Mouse (Mus musculus) cerebellum, adult 9-10 months (tissue): ENCODE measurements around the gene Tex19.2.
"Not testable (repeated sequence)": the region's sequence is repeated elsewhere in the genome, so short reads cannot be mapped to it uniquely, and the experiment has no call there.

Source experiments
- DNase-seq: peaks from one replicate; pipeline ENCODE4 v3.0.0; 2022

Gene Tex19.2

DNA sequence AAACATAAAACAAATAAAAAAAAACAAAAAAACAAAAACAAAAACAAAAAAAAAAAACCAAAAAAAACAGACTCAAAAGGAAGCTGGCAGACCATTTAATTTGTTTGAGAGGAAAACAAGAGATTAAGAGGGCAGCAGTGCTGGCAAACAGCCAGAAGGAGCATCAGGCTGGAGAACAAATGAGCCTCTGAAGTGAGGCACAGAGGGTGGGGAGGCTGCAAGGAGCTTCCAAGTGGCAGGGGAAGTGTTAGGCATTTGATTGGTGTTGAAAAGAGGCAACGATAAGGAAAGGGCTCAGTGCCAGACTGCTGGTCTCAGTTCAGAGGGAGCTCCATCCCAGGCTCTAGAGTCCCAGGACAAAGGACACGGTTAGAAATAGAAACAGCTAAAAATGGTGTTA is 8.5 kb downstream of the Tex19.2 start:
- peak; percentile 29 for DNase-seq

DNA sequence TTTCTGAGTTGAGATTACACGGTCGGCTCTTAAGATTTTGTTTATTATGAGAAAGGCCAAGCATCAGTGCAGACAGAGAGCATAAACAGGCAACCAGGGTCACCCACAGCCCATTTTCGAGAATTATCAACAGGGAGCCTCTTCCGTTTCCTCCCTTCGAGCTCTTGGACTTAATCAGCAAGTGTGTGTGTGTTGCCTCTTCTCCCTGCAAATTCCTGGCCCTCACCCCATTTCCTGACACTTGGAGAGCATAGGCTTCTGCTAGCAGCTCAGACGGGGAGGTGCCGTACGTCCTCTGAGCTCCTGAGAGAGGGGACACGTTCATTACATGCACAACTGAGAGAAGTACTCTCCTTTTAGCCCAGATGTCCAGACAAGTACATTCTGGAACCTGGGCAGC is 10.4 kb downstream of the Tex19.2 start:
- no peak for DNase-seq

DNA sequence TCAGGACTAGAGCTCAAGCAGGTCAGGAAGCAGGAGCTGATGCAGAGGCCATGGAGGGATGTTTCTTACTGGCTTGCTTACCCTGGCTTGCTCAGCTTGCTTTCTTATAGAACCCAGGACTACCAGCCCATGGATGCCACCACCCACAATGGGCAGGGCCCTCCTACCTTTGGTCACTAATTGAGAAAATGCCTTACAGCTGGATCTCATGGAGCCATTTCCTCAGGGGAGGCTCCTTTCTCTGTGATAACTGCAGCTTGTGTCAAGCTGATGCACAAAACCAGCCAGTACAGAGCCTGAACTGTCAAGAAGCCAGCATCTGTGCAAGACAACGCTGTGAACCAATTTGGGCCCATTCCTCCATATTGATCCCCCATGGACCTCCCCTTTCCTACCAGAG is 11.2 kb downstream of the Tex19.2 start:
- DNase-seq: not testable (repeated sequence)

DNA sequence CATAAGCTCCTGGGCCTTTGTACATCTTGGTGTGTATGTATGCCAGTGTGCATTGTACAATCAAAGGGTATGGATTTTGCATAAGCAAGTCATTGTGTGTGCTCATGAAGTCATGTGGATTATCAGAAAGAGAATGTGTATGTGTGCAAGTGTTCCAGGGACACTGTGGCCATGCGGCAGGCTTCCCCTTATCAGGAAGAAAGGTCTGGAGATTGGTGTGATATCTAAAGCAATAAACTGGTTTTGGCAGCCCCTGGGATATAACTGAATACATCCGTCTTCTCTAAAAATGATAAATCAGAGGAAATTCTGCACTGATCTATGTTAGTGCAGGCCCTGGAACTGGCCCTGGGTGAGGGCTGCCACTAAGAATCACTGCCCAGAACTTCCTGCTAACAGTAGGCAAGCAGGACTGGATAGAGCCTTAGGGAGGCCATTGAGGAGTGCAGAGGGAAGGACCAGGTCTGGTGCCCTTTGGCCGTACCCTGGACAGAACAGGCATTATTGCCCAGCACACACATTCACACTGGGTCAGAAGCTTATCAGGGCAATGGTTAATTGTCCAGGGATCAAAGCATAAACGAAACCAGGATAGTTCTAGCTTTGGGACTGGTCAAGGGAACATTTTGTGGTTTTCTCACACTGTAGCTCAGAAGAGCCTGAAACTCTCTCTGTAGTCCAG is 17.2 kb downstream of the Tex19.2 start:
- no peak for DNase-seq

DNA sequence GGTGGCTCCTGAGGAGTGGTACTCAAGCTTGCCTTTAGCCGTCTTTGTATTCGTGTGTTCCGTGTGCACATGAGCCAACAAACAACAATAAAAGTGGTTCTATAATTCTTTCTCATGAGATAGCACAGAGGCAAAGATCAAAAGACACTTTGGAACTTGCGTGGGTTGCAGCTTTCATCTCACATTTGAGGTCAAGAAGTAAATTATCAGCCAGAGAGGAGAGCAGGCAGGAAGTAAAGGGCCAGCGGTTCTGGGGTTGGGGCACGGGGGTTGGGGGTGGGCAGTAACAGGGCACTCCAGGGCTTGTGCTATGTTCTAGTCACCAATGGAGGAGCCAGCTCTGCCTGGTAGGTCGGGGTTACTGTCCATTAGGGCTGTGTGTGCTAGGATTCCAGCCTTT is 17.8 kb downstream of the Tex19.2 start:
- DNase-seq: no peak

DNA sequence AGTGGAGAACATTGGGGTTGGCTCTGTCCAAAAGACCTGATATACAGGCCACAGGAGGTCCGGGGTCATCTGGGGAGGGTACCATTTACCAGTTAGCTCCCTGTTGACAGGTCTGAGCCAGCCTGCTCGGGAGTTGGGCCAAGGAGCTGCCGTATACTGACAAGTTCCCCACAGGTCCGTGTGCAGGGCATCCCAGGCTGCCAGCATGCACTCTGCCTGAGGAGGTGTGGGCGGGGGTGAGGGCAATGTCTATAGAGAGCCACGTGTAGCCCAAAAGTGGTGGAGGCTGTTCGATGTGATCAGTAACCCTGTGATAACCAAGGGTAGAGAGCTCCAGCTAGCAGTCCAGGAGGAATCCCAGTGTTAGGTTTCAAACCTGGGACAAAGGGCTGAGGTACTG is 18.7 kb downstream of the Tex19.2 start:
- no peak for DNase-seq

DNA sequence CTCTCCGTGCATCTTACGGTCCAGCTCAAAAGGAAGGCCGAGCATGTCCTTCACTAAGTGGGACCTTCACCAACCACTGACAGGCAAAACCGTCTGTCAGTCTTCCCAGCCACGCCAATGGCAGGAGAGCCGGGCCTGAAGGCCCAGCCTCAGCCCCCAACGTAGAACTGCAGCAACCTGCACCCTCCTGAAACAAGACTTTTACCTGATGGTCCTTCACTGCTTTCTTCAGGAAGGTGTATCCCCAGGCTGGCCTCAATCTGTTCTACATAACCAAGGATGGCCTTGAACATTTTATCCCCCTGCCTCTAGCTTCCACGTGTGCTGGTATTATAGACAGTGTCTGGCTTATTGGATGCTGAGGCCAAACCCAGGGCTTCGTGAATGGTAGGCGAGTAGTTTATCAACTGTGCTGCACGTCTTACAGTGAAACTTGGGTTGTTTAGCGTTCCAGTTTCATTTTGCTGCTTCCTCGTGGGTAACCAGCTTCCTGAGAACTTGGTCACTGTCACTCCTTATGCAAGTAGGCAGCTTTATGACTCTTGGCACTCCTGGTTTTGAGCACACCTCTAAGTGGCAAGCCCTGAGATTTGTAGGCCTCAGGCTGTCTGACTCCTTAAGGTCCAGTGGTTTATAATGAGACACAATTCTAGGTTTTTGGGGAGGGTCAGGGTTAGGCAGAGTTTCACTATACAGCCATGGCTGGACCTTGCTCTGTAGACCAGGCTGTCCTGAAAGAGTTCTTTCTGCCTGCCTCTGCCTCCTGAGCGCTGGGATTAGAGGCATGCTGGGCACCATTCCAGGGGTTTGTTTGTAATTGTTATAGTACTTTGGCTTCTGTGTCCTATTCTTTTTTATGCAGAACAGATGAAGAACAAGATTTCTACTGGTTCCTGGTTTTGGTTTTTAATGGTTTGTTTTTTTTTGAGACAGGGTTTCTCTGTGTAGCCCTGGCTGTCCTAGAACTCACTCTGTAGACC is 25.6 kb downstream of the Tex19.2 start:
- DNase-seq: no peak

DNA sequence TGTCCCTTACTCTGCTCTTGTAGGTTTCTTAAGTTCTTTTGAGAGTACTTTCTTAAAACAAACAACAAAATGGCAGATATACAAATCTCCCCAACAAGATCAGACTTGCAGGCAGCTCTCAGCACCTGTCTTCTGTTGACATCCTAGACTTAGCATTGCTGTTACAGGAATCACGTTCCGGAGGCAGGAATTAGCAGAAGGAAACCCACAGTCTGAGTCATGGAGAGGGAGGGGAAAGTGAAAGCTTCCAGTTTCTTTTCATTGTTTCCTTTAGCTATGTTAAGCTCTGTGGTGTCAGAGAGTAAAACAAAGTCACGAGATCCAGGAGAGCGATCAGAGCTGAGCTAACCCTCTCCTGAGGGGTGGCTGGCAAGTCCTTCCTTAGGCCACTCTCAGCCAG is 27.5 kb downstream of the Tex19.2 start:
- no peak for DNase-seq

DNA sequence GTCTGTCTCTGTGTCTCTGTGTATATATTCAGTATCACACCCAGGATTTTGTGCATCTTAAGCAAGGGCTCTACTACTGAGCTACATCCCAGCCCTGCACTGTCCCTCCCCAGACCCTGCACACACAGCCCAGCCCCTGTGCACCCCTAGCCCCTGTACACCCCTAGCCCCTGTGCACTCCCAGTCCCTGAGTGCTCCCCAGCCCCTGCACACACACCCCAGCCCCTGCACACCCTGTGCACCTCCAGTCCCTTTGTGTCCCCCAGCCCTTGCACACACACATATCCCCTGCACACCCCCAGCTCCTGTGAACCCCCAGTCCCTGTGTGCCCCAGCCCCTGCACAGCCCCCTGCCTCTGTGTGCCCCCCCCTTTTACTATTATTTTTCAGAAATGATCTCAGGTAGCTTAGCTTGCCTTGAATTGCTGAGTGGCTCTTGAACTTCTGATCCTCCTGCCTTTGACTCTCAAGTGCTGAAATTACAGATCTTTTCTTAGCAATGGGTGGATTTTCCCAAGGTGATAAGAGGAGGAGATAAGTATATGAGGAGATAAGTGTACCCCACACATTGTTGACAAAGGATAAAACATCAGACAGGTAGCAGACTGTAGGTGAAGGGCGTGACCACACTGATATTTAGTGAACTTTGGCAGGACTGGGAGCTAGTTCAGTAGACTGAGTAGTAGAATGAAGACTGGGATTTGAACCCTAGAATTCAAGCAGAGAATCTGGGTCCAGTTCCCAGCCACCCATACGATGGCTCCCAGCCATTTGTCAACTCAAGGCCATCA is 28.5 kb downstream of the Tex19.2 start:
- no peak for DNase-seq

DNA sequence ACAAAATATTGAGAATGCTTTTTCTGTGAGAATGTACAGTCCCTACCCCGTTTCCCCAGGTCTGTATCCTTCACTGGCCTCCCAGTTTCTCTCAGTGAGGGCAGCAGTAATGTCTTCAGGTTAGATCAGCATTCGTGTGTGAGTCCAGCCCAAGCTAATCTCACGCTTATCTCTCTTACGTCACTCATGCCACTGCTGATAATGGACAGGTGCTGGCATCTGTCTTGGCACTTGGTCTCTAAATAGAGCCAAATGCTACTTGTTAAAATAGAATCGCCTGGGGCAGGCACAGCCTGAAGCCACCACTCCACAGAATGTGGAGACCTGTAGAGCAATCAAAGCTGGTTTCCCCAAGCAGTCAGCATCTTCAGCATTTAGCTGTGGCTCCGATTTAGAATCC is 29.5 kb downstream of the Tex19.2 start:
- DNase-seq: no peak

DNA sequence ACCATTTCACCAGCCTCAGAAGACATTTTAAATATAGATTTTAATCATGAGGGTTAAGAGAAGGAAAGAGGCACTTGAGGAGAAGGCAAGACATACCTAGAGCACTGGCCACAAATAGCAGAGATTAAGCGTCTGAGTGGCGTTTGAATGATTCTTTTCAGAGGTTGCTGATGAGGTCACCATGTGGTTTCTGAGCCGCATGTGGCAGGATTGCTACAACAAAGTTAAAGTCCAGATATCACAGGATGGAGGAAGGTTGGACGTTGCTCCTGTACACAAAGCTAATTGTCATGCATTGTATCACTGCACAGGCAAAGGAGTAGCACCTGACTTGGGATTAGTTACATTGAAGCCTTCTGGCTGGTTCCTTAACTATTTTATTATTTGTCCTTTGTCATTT is 32.2 kb downstream of the Tex19.2 start:
- no peak for DNase-seq

DNA sequence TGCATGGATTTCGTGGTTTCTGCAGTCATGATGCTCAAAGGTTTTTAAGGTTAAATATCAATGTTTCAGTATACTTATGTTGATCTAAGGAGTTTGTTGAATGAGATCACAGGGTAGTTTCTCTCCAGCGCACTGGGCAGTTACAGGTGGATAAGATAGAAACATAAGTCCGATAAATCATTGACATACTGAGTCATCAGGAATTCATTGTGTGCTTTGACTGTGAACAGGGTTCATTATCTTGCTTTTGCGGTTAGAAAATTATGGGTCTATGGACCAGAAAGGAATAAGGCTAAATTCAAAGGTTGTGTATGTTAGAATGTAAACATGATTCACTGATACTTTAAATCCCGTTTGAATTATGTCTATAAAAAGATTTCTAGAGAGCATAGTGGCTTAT is 33.3 kb downstream of the Tex19.2 start:
- DNase-seq: no peak

DNA sequence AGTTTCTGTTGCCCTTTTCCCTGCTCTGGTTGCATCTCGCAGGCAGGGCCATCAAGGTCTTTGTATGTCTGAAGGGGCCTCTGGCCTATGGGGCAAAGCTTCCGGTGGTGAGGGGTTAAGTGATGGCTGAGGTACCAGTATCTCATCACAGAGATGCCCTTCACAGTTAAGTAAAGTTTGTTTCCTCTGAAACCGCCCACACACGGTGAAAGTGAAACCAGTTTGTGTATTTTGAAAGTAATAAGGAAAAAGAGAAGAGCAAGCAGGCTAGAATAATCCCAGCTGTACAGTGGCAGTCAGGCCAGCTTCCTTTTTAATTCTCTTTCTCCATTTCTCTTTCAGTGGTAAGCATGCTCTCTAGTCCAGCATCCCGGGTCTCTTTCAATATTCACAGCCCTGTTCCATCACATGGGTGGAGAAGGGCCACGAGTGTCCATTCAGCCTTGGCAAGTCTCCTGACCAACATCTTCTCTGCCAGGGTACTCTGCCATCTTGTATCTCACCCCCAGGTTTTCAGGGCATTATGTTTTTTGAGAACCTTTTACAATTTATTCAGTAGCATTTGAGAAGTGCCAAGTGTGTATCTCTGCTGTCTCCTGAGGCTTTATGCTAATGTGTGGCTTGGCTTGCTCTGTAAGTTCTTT is 35.5 kb downstream of the Tex19.2 start:
- no peak for DNase-seq

DNA sequence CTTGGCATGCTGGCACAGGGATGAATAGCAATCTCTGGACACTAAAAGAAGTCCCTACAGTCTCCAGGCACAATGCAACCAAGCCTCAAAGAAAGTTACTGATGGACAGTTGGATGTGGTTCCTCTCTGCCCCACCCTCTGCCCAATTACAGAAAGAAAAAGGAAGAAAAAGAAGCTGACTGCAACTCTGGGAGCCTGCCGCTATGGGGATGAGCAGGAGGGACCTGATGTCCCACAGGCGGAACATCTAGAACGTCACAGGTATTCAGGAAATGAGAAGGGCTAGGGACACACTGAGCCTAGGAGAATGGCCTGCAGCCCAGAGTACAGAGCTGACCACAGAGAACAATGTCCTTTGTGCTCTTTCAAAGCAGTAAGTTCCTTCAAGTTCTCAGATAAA is 36.2 kb downstream of the Tex19.2 start:
- no peak for DNase-seq

DNA sequence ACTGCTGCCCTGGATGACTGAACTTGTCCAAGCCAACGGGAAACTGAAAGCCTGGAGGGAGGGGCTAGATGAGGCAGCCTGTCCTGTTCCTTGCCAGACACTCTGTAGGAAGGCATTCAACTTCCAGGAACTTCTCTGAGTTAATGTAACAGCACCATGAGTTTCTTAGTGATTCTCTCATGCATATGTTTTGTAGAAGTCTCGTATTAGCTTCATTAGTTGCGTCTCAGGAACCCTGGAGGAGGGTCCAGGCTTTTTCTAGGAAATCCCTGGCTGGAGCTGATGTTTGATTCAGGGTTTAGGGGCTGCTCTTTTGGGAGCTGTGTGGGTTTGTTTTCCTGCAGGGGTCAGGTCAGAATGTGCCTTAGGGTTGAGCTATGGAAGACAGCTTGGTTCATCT is 37.4 kb downstream of the Tex19.2 start, which contains the start of gene Sectm1a:
Sectm1a (minus strand) TSS at position 101 of the 400 bp plus-strand sequence.
- no peak for DNase-seq

DNA sequence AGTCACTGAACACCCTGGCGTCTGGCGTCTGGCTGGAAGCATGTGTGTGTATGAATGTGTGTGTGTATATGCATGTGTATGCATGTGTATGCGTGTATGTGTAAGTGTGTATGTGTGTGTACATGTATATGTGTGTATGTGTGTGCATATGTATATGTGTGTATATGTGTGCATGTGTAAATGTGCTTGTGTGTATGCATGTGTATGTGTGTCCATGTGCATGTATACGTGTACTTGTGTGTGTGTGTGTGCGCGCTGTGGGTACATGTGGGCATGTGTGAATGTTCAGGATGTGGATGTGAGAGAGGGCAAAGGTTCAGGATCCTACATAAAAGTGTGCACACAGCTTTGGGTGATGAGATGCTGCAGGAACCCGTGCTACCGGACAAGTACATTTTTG is 38.1 kb downstream of the Tex19.2 start:
- no peak for DNase-seq

DNA sequence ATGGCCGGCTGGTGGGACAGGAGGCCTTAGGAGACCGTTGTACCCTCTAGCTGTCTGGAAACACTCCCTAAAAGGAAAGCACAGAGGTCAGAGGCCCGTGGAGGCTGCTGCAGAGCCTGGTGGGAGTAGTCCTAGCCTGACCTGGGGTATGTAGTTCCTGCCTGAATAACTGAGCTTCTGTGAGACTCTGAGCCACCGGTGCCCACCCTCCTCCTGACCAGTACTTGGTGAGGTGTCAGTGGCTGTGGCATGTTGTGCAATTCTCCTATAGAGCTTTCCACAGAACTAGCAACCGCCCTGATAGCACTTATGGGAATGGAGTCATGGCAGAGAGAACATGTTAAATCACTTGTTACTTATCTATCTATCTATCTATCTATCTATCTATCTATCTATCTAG is 42.8 kb downstream of the Tex19.2 start:
- no peak for DNase-seq

DNA sequence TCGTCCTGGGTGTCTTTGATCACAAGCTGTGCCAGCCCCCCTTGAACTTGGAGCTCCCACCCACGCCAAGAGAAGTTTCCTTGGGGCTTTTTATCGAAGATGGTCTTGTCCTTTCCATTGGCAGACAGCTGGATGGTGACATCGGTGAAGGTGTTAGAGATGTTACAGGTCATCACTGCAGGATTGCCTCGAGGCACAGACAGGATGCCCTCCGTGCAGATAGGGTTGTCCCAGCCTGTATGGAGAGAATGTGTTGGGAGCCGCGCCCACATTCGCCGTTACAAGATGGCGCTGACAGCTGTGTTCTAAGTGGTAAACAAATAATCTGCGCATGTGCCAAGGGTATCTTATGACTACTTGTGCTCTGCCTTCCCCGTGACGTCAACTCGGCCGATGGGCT is 48.8 kb downstream of the Tex19.2 start:
- DNase-seq: not testable (repeated sequence)

DNA sequence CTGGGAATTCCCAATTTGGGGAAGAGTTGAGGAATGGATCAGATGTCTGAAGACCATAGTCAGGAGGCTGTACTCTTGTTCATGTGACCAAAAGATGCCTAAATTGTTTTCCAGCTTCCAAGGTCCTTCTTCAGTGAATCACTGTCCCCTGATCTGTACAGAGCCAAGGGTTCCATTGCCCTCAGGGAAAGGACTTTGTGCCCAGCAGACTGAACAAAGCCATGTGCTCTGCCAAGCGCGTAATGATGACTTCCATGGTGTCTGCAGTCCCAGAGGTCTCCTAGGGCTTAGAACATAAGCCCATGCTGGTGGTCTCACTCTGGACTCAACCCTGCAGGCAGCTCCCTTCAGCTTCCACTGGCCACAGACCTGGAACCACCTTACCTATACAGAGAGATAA is 50.6 kb downstream of the Tex19.2 start:
- no peak for DNase-seq
